Mouse (Mus musculus) kidney, postnatal 0 days (tissue): ENCODE measurements around the gene Hes2. TPM values are rescaled to one million over a fixed set of nuclear protein-coding genes. Genes with fewer than 3 reads are reported as not detected.

ENCODE experiments used
- ATAC-seq: fragments of 200-750 bp; cut with Nextera tagmentation; replicated peaks from 2 replicates; pipeline ENCODE4 v1.8.0; 2017; ENCODE audit warnings: low read depth, moderate number of reproducible peaks, moderate TSS enrichment, moderate library complexity; ENCODE audit not compliant: low FRiP score
- DNase-seq: peaks from one replicate; pipeline ENCODE4 v3.0.0-alpha.2; 2016; ENCODE audit warnings: low spot score
- H3K27ac ChIP-seq: fragments of 300-500 bp; sonication (generic); 2 replicates; pipeline ENCODE4 v1.5.1; 2014; ENCODE audit warnings: mild to moderate bottlenecking
- H3K27me3 ChIP-seq: fragments of 300-500 bp; sonication (generic); 2 replicates; pipeline ENCODE4 v1.6.1; 2014; ENCODE audit warnings: low read length, mixed read lengths; ENCODE audit not compliant: insufficient read depth
- H3K36me3 ChIP-seq: fragments of 300-500 bp; sonication (generic); 2 replicates; pipeline ENCODE4 v1.6.1; 2014; ENCODE audit warnings: low read length, mixed read lengths; ENCODE audit not compliant: insufficient read depth
- H3K4me1 ChIP-seq: fragments of 300-500 bp; sonication (generic); replicated peaks from 2 replicates; pipeline ENCODE4 v1.6.1; 2014; ENCODE audit warnings: antibody characterized with exemption, low read length, mixed read lengths; ENCODE audit not compliant: insufficient read depth
- H3K4me2 ChIP-seq: fragments of 300-500 bp; sonication (generic); 2 replicates; pipeline ENCODE4 v1.6.1; 2014; ENCODE audit warnings: mild to moderate bottlenecking, low read length, moderate library complexity, mixed read lengths
- H3K4me3 ChIP-seq: fragments of 300-500 bp; sonication (generic); replicated peaks from 2 replicates; pipeline ENCODE4 v1.5.1; 2014; ENCODE audit warnings: low read depth, low read length
- H3K9ac ChIP-seq: fragments of 300-500 bp; sonication (generic); 2 replicates; pipeline ENCODE4 v1.6.1; 2014; ENCODE audit warnings: low read depth, low read length
- H3K9me3 ChIP-seq: fragments of 300-500 bp; sonication (generic); replicated peaks from 2 replicates; pipeline ENCODE4 v1.6.1; 2016; ENCODE audit warnings: low read length, inconsistent platforms, mixed read lengths
- CTCF ChIP-seq: IDR thresholded peaks from 2 replicates; pipeline ENCODE4 v1.5.1; 2016; ENCODE audit warnings: antibody characterized with exemption, low read depth, mild to moderate bottlenecking, moderate library complexity
- WGBS: fragments of 180-500 bp; shearing (Covaris S2); extraction: QIAGEN DNeasy Blood & Tissue Kit; methylation state at CpG from one replicate; pipeline ENCODE4 v1.1.7; 2014; 5-methylcytosine and 5-hydroxymethylcytosine counted together
- polyA plus RNA-seq: library from polyadenylated mRNA; unstranded; fragments of >200 nt; fragmentation: Nextera tagmentation; extraction: Ambion mirVana; gene quantifications from 2 replicates; pipeline ENCODE4 v1.2.1, GENCODE M21; 2015

The Hes2 gene
- polyA plus RNA-seq, 1 experiment from 2014 or later = 0.41 TPM

- 41% methylated on average over 14 of the region's 14 CpGs for WGBS
- peak; percentile 56 for DNase-seq
- no peak for TF ChIP-seq CTCF
- peak overlapping the region; percentile 55 for H3K4me2 ChIP-seq
- H3K4me3 ChIP-seq = peak overlapping the region; percentile 14; the same call in 1 of the 2 replicates
- H3K27ac ChIP-seq = peak overlapping the region; percentile 92
- no peaks in the 10 kb centered on the region for H3K9me3 ChIP-seq
- ATAC-seq = no peak
- H3K36me3 ChIP-seq = no peaks in the 10 kb centered on the region
- no peaks in the 10 kb centered on the region for H3K27me3 ChIP-seq
- peaks cover 18% of the 10 kb centered on the region; the same call in 1 of the 2 replicates for H3K4me1 ChIP-seq
- peak overlapping the region; percentile 24; the same call in 1 of the 2 replicates for H3K9ac ChIP-seq
Observed at GRCm38 (mm10) chr4:152186205-152187082, 27.8 kb downstream of the Hes2 start.

GRCm38 (mm10) chr4:152187142-152187541 is 28.5 kb downstream of the Hes2 start:
- H3K4me3 ChIP-seq = no peak overlapping the region
- ATAC-seq (no peak), DNase-seq (no peak)
- H3K27ac ChIP-seq = no peak overlapping the region
- H3K27me3 ChIP-seq = no peaks in the 10 kb centered on the region
- H3K9me3 ChIP-seq = no peaks in the 10 kb centered on the region
- no peak for TF ChIP-seq CTCF
- peaks cover 18% of the 10 kb centered on the region; the same call in 1 of the 2 replicates for H3K4me1 ChIP-seq
- 71% methylated on average over 9 of the region's 9 CpGs for WGBS
- 0 out of 2 replicates have a peak overlapping the region, but pooled peaks have one; percentile 19 for H3K4me2 ChIP-seq
- H3K9ac ChIP-seq = no peak overlapping the region
- H3K36me3 ChIP-seq = no peaks in the 10 kb centered on the region

- Histone ChIP-seq H3K27ac (no peak overlapping the region), H3K4me2 (no peak overlapping the region), H3K9ac (no peak overlapping the region), H3K9me3 (no peaks in the 10 kb centered on the region), H3K27me3 (no peaks in the 10 kb centered on the region), H3K4me1 (peaks cover 18% of the 10 kb centered on the region; the same call in 1 of the 2 replicates), H3K36me3 (no peaks in the 10 kb centered on the region), H3K4me3 (no peak overlapping the region)
- no peak for TF ChIP-seq CTCF
- 96% methylated on average over 2 of the region's 2 CpGs for WGBS
- DNase-seq (no peak), ATAC-seq (no peak)
Observed at GRCm38 (mm10) chr4:152188651-152189050, 30.0 kb downstream of the Hes2 start.

GRCm38 (mm10) chr4:152189071-152189470 is 30.4 kb downstream of the Hes2 start:
- 91% methylated on average over 6 of the region's 6 CpGs for WGBS
- no peaks in the 10 kb centered on the region for H3K27me3 ChIP-seq

GRCm38 (mm10) chr4:152189691-152190090 is 31.0 kb downstream of the Hes2 start:
- H3K27ac ChIP-seq = no peak overlapping the region
- no peak overlapping the region for H3K4me2 ChIP-seq
- H3K9ac ChIP-seq = no peak overlapping the region
- no peaks in the 10 kb centered on the region for H3K27me3 ChIP-seq
- WGBS = 78% methylated on average over 4 of the region's 4 CpGs
- no peaks in the 10 kb centered on the region for H3K9me3 ChIP-seq
- TF ChIP-seq CTCF = no peak
- peaks cover 18% of the 10 kb centered on the region; the same call in 1 of the 2 replicates for H3K4me1 ChIP-seq
- DNase-seq = no peak
- no peaks in the 10 kb centered on the region for H3K36me3 ChIP-seq
- no peak for ATAC-seq
- no peak overlapping the region for H3K4me3 ChIP-seq

More at GRCm38 (mm10) chr4:152189071-152189470, 30.4 kb downstream of the Hes2 start:
- H3K4me3 ChIP-seq = no peak overlapping the region
- no peak for TF ChIP-seq CTCF
- H3K4me1 ChIP-seq = peaks cover 18% of the 10 kb centered on the region; the same call in 1 of the 2 replicates
- ATAC-seq = no peak
- no peak for DNase-seq
- H3K9me3 ChIP-seq = no peaks in the 10 kb centered on the region
- no peak overlapping the region for H3K9ac ChIP-seq
- no peak overlapping the region for H3K27ac ChIP-seq
- no peak overlapping the region for H3K4me2 ChIP-seq
- no peaks in the 10 kb centered on the region for H3K36me3 ChIP-seq

- 51% methylated on average over 11 of the region's 11 CpGs for WGBS
- ATAC-seq (no peak), DNase-seq (no peak)
- Histone ChIP-seq H3K9ac (no peak overlapping the region), H3K4me3 (no peak overlapping the region), H3K9me3 (no peaks in the 10 kb centered on the region), H3K4me1 (peaks cover 18% of the 10 kb centered on the region; the same call in 1 of the 2 replicates), H3K36me3 (no peaks in the 10 kb centered on the region), H3K27ac (no peak overlapping the region), H3K27me3 (no peaks in the 10 kb centered on the region), H3K4me2 (no peak overlapping the region)
- TF ChIP-seq CTCF = no peak
Observed at GRCm38 (mm10) chr4:152190096-152190653, 31.5 kb downstream of the Hes2 start.
